Mouse (Mus musculus) testis, postnatal 14 days (tissue): Measurements from ENCODE around the gene Acat1.

ENCODE experiments used
- DNase-seq: peaks from one replicate; pipeline ENCODE4 v3.0.0; 2021; ENCODE audit warnings: low spot score

Acat1 gene

GRCm38 (mm10) chr9:53535416-53536320 is 74.5 kb downstream of the Acat1 start:
- no peak for DNase-seq
